Mouse (Mus musculus) frontal cortex, adult (tissue): ENCODE data around the gene Ube2h.

ENCODE experiments used
- ATAC-seq: cut with Nextera tagmentation; 2 replicates; pipeline ENCODE4 v1.9.2; 2017; ENCODE audit warnings: mild to moderate bottlenecking, moderate library complexity, mixed read lengths; ENCODE audit not compliant: low TSS enrichment

Ube2h gene

DNA sequence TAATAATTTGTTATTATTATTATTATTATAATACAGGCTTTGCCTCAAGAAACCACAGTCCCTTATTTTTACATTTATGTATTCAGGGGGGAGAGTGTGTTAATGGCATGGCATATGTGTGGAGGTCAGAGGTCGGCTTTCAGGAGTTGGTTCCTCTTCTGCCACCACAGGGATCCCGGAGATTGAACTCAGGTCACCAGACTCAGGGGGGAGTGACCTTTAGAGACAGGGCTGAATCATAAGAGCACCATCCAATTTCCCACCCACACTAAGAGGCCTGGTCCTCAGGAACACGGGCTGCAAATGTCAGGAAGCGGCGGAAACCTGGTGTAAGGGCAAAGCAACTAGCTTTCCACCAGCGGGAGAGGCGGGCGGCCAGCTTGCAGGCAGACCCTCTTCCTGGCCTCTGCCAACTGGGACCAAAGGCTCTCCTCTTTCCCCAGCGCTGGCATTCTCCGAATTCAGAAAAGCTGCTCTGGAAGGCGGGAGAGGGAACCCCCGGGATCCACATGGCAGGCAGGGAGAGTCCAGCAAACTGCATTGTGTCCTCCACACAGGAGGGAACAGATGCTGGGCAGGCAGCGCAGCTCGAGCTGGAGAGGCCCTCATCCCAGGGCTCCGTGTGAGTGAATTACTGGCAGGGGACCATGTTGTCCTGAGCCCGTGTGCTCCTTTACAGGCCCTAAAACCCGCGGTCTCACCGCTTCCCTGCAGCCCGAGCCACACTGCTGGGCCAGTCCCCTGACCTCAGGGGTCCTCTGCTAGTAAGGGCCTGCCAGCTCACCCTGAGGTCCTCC is 99.8 kb downstream of the Ube2h start:
- no peak for ATAC-seq

DNA sequence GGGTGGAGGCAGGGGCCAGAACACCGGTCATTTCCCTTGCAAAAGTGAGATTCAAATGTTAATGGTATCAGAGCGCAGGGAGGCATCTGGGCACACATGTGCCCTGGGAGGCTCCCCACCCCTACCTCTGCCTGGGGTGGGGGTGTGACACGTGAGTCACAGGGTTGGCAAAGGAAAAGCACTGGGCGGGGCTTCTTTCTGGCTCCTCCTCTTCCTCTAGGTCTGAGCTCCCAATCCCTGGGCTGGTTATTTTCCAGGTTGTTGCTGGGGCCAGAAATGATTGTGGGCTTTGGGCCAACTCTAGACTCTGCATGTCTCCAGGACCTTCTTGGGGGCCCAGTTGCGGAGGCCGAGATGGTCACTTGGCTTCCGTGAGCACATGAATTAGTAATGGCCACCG is 108.2 kb downstream of the Ube2h start:
- ATAC-seq: no peak

DNA sequence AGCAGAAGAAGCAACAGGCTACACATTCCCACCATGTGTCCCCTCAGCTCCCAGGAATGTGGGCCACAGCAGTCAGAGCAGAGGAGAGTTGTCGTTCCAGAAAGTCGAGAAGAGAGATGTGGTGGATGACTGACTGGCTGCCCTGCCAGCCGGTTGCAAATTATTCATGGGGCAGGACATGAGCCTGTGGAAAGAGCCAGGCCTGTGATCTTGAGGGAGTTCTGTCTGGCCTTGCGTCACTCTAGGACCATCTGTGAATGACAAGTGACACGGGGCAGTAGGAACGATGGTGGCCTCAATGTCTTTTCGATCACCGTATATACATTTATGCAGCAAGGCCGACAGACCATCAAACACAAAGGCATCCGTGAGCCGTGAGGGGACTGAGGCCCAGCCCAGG is 108.7 kb downstream of the Ube2h start:
- no peak for ATAC-seq

DNA sequence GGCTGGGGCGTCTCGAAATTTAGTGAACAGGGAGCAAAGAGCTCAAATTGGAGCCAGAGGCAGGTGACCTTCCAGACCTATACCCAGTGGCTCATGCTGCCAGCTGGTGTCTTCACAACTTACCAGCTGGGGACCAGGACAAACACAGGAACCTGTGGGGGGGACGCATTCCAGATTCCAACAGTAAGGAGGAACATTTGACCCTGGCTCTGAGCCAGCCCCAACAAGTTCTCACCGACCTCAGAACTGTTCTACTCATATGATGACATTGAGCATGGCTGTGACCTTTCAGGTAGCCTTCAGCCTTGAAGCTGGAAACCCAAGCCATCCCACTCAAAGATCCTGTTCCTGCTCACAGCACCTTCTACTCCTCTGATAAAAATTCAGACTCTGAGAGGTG is 120.7 kb downstream of the Ube2h start:
- no peak for ATAC-seq

DNA sequence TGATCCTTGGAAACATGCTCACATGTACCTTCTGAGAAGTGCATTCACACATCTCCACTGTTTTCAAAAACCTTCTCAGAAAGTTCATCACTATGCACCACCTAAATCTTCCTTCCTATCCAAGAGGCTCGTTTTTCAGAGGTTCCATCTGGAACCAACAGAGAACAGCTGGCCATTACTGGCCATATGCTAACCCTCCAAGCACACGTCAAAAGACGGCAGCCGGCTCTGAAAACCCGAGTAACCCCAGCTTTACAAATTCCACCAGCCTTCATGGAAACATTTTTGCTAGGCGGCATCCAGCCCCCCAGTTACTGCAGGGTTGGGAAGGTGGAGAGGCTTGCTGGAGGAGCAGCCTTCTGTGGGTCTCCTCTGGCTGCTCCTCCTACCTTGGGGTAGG is 122.3 kb downstream of the Ube2h start:
- no peak for ATAC-seq

GRCm38 (mm10) chr6:30180321-30180720 is 124.0 kb downstream of the Ube2h start:
- no peak for ATAC-seq

DNA sequence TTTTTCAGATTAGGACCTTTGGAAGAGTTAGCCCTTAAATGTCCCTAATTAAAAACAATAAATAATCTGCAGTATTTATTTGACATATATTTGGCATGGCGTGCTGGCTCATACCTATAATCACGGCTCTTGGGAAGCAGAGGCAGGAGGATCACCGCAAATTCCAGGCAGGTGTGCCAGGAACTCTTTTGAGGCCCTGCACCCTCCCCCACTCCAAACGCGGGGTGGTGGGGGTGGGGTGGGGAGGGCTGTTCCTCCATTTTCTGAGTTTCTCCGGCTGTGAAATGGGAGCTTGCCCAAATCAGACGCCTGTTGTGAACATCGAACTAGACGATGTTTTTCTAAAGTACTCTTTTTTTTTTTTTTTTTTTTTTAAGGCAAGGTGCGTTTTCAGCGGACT is 125.3 kb downstream of the Ube2h start:
- ATAC-seq: no peak

DNA sequence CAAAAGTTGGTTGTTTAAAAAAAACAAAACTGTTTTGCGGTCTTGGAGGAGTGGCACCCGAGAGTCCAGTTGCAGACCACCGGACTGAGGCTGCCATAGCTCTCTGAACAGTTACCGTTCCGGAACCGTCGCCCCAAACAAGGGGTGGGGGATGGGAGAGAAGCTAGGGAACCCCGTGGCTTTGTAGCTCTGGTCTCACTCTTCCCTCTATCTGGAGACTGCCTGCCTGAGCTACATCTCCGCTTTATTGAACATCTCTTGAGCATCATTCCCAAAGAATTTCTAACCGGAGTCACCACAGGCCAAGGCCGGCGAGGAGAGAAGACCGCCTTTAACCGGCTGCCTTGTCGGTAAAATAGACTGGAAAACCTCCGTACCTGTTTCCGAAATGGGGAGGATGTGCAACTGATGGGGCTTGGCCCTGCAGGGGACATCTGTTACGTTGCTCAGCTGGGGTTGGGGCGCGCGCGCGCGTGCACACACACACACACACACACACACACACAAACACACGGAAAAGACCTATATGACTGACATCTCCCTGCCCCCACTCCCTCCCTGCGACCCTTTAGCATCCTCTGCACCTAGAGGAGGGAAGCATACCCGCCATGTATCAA is 126.2 kb downstream of the Ube2h start:
- no peak for ATAC-seq

GRCm38 (mm10) chr6:30177305-30177704 is 127.0 kb downstream of the Ube2h start:
- ATAC-seq: no peak

- no peak for ATAC-seq
Observed at GRCm38 (mm10) chr6:30176496-30176895, 127.8 kb downstream of the Ube2h start.

DNA sequence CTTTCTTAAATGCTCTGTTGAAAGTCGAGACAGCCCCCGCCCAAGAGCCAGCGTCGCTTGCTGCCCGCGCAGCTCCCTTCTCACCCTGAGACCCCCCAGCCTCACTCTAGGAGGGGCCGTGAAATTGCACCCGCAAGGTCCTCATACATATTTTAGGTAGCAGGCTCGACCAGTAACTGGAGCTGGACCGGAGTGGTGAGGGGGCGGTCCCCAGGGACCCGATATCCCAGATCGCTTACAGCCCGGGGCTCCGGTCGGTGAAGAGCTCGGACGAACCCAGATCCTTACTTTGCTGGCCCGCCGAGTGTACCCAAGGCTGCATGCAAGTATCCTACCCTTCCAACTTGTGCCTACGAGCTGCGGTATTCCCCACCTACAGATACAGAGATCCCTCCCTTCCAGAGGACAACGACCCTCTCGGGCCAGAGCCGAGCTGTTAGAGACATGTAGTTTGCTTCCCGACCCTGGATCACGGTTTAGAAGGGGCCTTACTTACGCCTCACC is 128.4 kb downstream of the Ube2h start:
- ATAC-seq: no peak

- ATAC-seq: no peak
Observed at GRCm38 (mm10) chr6:30175225-30175917, 129.0 kb downstream of the Ube2h start.

- no peak for ATAC-seq
Observed at GRCm38 (mm10) chr6:30174461-30175224, 129.7 kb downstream of the Ube2h start.

GRCm38 (mm10) chr6:30173551-30174460 is 130.5 kb downstream of the Ube2h start:
- no peak for ATAC-seq

- no peak for ATAC-seq
Observed at GRCm38 (mm10) chr6:30172820-30173550, 131.4 kb downstream of the Ube2h start.

- ATAC-seq: no peak
Observed at GRCm38 (mm10) chr6:30172441-30172819, 131.9 kb downstream of the Ube2h start.

GRCm38 (mm10) chr6:30171967-30172366 is 132.4 kb downstream of the Ube2h start:
- no peak for ATAC-seq

GRCm38 (mm10) chr6:30171226-30171625 is 133.1 kb downstream of the Ube2h start:
- no peak for ATAC-seq

- ATAC-seq: no peak
Observed at GRCm38 (mm10) chr6:30169148-30169547, 135.2 kb downstream of the Ube2h start.

DNA sequence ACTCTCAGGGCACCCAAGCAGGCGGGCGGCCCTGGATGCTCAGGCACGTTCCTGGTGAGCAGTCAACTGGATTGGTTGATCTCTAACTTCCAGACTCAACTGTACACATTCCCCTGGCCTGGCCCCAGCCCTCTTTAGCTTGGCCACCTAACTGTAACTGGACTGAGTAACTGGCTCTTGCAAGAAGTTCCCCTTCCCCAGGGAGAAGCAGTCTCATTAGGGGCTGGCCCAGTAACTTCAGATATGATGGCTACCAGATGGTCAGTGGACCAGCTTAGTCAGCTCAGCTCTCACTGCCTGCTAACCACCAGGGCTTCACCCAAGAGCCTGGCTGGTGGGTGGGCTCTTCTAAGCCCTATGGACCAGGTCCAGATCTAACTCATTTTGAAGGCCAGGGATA is 136.1 kb downstream of the Ube2h start:
- ATAC-seq: no peak
